Mouse (Mus musculus) heart, postnatal 14 days (tissue): ENCODE results near the gene Sh3bgr. TPM values are rescaled to one million over a fixed set of nuclear protein-coding genes. Genes with fewer than 3 reads are reported as not detected.
A peak's percentile ranks its signal among the peaks of the same experiment; 100 is the strongest.

ENCODE experiments used
- DNase-seq, 2 experiments: peaks; one replicate each; pipeline ENCODE4 v3.0.0; 2021 to 2022
- intact Hi-C: fragments of 180-260 bp; cut with DNase I; formaldehyde crosslinking; loops from one replicate; pipeline ENCODE4 v1.15.1; 2025
- total RNA-seq, 2 experiments: library from RNA; stranded (reverse); gene quantifications; 2 replicates each; pipeline ENCODE4 v1.2.3; 2021

Sh3bgr gene
- total RNA-seq, 2 experiments from 2014 or later = 569 to 662 TPM

DNA sequence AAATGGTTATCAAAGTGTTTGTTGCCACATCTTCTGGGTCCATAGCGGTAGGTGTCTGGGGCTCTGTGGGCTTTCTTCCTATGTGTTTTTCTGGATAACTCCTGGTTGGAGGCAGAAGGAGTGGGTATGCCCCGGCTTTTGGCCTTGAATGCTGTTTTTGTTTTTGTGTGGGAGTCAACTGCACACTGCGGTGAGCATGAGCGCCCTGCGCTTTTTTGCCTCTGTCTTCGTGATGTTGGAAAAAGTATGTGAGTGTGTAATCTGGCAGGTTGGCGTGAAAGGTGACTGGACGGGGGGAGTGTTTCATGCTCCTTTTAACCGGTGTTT, 415 bp downstream of the Sh3bgr start:
- DNase-seq = no peak
- intact Hi-C loops = no loop called here

GRCm38 (mm10) chr16:96201485-96202232, 1.4 kb downstream of the Sh3bgr start:
- DNase-seq = no peak
- intact Hi-C loops = no loop called here

- intact Hi-C loops = no loop called here
- DNase-seq = no peak
These were observed 9.5 kb downstream of the Sh3bgr start for GRCm38 (mm10) chr16:96209789-96210188.

- intact Hi-C loops = no loop called here
- DNase-seq = no peak
These were observed 10.6 kb downstream of the Sh3bgr start for GRCm38 (mm10) chr16:96210856-96211255.

GRCm38 (mm10) chr16:96213027-96213426, 12.8 kb downstream of the Sh3bgr start:
- DNase-seq = peak; percentile 48 to 58
- intact Hi-C loops = no loop called here

GRCm38 (mm10) chr16:96221491-96221890, 21.2 kb downstream of the Sh3bgr start:
- peak; percentile 48 to 68 for DNase-seq
- intact Hi-C loops = no loop called here

GRCm38 (mm10) chr16:96221959-96222358, 21.7 kb downstream of the Sh3bgr start:
- intact Hi-C loops = no loop called here

GRCm38 (mm10) chr16:96222452-96222851, 22.2 kb downstream of the Sh3bgr start:
- no peak for DNase-seq
- intact Hi-C loops = no loop called here

More at GRCm38 (mm10) chr16:96221959-96222358, 21.7 kb downstream of the Sh3bgr start:
- no peak for DNase-seq

- intact Hi-C loops = no loop called here
- no peak for DNase-seq
These were observed 28.2 kb downstream of the Sh3bgr start for GRCm38 (mm10) chr16:96228438-96228837.

- DNase-seq = peak; percentile 29 to 37
- intact Hi-C loops = no loop called here
These were observed 28.9 kb downstream of the Sh3bgr start for GRCm38 (mm10) chr16:96229044-96229555.

- DNase-seq = peak; percentile 71 to 85
- intact Hi-C loops = loop anchor here (1.0 kb wide), 2 partner anchors 111 to 115 kb away; no protein-coding TSS in a partner anchor
These were observed 30.2 kb downstream of the Sh3bgr start for GRCm38 (mm10) chr16:96230411-96230810.

DNA sequence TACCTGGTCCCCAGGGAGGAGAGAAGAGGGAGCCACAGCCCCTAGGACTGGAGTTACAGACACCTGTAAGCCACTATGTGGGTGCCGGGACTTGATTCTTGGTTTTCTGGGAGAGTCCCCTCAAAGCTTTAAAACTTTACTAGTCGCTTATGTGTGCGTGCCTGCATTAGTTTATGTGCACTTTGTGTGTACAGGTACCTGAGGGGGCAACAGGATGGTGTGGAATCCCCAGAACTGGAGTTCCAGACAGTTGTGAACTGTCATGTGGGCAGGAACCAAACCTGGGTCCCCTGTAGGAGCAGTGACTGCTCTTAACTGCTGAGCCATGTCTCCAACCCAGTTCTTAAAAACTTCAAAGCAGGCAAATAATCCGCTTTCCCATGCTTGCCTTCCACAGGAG, 31.0 kb downstream of the Sh3bgr start:
- no peak for DNase-seq
- intact Hi-C loops = no loop called here

- DNase-seq = no peak
- intact Hi-C loops = no loop called here
These were observed 31.7 kb downstream of the Sh3bgr start for GRCm38 (mm10) chr16:96231974-96232373.

- intact Hi-C loops = no loop called here
- DNase-seq = no peak
These were observed 33.7 kb downstream of the Sh3bgr start for GRCm38 (mm10) chr16:96233996-96234395.

DNA sequence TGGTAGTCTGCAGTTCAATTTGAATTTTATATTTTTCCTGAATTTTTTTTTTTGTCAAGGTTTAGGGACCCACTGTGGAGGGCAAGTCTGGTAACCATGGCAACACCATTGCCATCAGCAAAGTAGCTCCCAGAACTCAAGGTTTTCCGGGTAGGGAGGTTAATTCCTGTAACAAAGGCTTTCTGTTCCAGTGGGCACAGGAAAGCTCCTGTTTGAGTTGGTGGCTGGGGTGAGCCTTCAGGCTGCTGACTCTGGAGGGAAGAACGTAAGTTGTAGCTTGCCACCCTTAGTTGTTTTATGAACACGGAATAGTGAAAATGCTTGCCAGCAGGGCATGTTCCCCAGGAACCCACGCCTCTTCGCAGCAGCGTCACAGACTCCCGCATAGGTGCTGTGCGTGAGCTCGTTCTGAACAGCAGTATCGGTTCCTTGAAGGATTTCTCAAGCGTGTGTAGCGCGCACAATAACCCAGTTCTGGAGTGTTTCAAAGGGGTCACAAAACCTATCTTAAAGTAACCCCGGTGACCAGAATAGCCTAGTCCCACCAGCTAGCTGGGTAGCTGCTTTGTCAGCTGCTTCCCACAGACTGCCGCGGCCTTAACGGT, 35.2 kb downstream of the Sh3bgr start, which contains the start of gene B3galt5:
Gene B3galt5 (plus strand): TSS at position 436 of the 605 bp plus-strand sequence.
- no peak for DNase-seq
- intact Hi-C loops = no loop called here

DNA sequence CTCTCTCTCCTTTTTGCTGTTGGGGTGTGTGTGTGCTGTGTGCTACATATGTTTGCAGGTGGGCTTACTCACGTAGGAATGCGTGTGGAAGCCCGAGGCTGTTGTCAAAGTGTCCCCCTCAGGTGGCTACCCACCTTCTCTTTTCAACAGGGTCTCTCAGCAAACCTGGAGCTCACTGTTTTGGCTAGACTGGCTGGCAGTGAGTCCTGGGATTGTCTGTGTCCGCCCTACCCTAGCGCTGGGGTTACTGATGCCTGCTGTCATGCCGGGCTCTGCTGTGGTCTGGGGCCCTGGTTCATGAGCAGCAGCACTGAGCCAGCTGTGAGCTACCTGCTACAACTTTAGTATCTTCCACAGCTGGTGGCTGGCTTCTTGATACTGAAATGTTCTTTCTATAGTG, 44.2 kb downstream of the Sh3bgr start:
- intact Hi-C loops = no loop called here
- no peak for DNase-seq

- intact Hi-C loops = no loop called here
- no peak for DNase-seq
These were observed 49.4 kb downstream of the Sh3bgr start for GRCm38 (mm10) chr16:96249635-96250034.

DNA sequence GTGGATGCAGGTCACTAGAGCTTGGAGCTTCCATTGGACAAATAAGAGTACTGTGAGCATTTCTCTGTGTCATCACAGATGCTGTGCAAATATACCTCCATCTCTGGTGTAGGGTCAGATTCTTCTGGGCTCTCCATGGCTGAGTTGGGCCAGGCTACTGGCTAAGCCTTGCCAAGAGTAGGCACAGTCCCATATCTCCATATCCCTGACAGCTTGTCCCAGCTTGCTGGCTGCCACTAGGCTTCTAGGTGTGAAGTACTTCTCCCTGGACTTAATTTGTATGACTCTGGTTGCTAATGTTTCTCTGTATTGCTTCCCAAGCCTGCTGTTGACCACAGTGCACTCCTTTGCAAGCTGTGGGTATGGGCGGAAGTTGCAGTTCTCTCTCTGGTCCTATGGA, 51.9 kb downstream of the Sh3bgr start:
- no peak for DNase-seq
- intact Hi-C loops = no loop called here

- DNase-seq = no peak
- intact Hi-C loops = no loop called here
These were observed 58.2 kb downstream of the Sh3bgr start for GRCm38 (mm10) chr16:96258429-96258828.

GRCm38 (mm10) chr16:96271736-96272135, 71.5 kb downstream of the Sh3bgr start:
- no peak for DNase-seq
- intact Hi-C loops = no loop called here

DNA sequence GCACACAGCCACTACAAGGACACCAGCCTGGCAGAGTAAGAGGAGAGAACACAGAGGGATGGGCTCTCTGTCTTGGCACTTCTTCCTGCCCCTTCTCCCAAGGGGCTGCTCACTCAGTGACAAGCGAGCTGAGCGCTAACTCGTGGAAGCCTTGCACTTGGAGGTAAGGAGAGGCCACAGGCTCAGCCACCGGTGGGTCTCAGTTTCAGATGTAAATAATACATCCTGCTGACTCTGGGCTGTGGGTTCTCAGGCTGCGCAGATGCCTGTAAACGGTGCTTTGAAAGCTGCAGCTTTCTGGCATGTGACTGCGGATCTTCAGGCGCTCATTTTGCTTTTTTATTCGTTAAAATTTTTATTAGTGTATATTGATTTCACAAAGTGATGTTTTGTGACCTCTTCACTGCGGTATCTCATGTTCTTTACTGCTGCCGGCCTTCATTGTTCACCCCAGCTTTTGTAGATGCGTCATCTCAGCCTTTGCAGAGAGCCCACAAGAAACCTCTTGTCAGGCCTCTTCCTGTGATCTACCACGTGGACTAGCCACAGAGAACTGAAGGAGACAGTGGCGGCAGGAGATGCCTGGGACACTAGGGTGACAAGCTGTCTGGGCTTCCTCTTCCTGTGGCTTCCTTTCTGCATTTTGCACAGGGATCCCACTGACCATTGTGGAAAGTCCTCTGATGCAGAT, 72.8 kb downstream of the Sh3bgr start:
- no peak for DNase-seq
- intact Hi-C loops = no loop called here
